ENCODE assay signal across 25 mouse cellular contexts in genomic region chr1:183868965-183869364, GRCm38 (mm10).
"Had no signal": no experiment of that assay in that cellular context is flagged by ENCODE, and none has a peak within 500 bp of the region (broad histone marks: within the 10 kb centered on the region; RNA-seq: fewer than 3 reads in every experiment).

No protein-coding gene starts in this region.

- H3K36me3 ChIP-seq: heart, embryonic 13.5 days; heart, embryonic 15.5 days; hindbrain, embryonic 13.5 days; hindbrain, embryonic 15.5 days; kidney, embryonic 15.5 days; limb, embryonic 13.5 days; limb, embryonic 15.5 days; liver, embryonic 12.5 days had no signal

- H3K9me3 ChIP-seq: heart, embryonic 13.5 days; heart, embryonic 15.5 days; hindbrain, embryonic 13.5 days; hindbrain, embryonic 15.5 days; kidney, embryonic 15.5 days; limb, embryonic 13.5 days; limb, embryonic 15.5 days; liver, embryonic 12.5 days had no signal

- H3K4me3 ChIP-seq: heart, adult 2 months; heart, embryonic 13.5 days; heart, embryonic 15.5 days; hindbrain, embryonic 13.5 days; hindbrain, embryonic 15.5 days; kidney, embryonic 15.5 days; layer of hippocampus, adult 2 months; limb, embryonic 13.5 days; limb, embryonic 15.5 days; liver, embryonic 12.5 days had no signal

- H3K4me2 ChIP-seq: heart, embryonic 13.5 days; heart, embryonic 15.5 days; hindbrain, embryonic 13.5 days; hindbrain, embryonic 15.5 days; kidney, embryonic 15.5 days; limb, embryonic 13.5 days; limb, embryonic 15.5 days; liver, embryonic 12.5 days had no signal

- H3K27me3 ChIP-seq: heart, embryonic 13.5 days; heart, embryonic 15.5 days; hindbrain, embryonic 13.5 days; hindbrain, embryonic 15.5 days; kidney, embryonic 15.5 days; limb, embryonic 13.5 days; limb, embryonic 15.5 days; liver, embryonic 12.5 days had no signal

- ATAC-seq: hindbrain, postnatal 0 days; intestine, embryonic 16.5 days; liver, embryonic 12.5 days had no signal

- H3K9ac ChIP-seq: heart, embryonic 13.5 days; heart, embryonic 15.5 days; hindbrain, embryonic 13.5 days; hindbrain, embryonic 15.5 days; kidney, embryonic 15.5 days; limb, embryonic 13.5 days; limb, embryonic 15.5 days; liver, embryonic 12.5 days; liver, embryonic 14.5 days had no signal

- H3K4me1 ChIP-seq: heart, embryonic 13.5 days; heart, embryonic 15.5 days; hindbrain, embryonic 13.5 days; hindbrain, embryonic 15.5 days; kidney, embryonic 15.5 days; limb, embryonic 13.5 days; limb, embryonic 15.5 days; liver, embryonic 12.5 days had no signal

- H3K27ac ChIP-seq: heart, adult 2 months; heart, embryonic 13.5 days; heart, embryonic 15.5 days; hindbrain, embryonic 13.5 days; hindbrain, embryonic 15.5 days; hindbrain, postnatal 0 days; kidney, embryonic 15.5 days; kidney, postnatal 0 days; layer of hippocampus, adult 2 months; limb, embryonic 13.5 days; limb, embryonic 15.5 days; liver, embryonic 12.5 days; liver, embryonic 14.5 days had no signal

- DNase-seq: gastrocnemius, postnatal 14 days; gastrocnemius, postnatal 36 days; heart, adult 11 months; heart, adult 2 months; heart, postnatal 14 days; heart, postnatal 36 days; kidney, adult 11 months; kidney, adult 2 months; kidney, adult 9 months; kidney, postnatal 14 days; kidney, postnatal 36 days; left cerebral cortex, postnatal 4 days had no signal
